Mouse (Mus musculus): ENCODE measurements around the gene Zfpm1. TPM values are rescaled to one million over a fixed set of nuclear protein-coding genes. Genes with fewer than 3 reads are reported as not detected.

The Zfpm1 gene
- polyA plus RNA-seq, 1 experiment from 2014 or later = 3.1 TPM

- peak overlapping the region; percentile 74 for H3K9ac ChIP-seq (ENCODE audit: low read length)
- H3K4me3 ChIP-seq (ENCODE audit: low read length) = peak overlapping the region; percentile 53
- peaks cover 8% of the 10 kb centered on the region; the same call in 1 of the 2 replicates for H3K27me3 ChIP-seq (ENCODE audit: control insufficient read depth, insufficient read depth, low read length)
- H3K36me3 ChIP-seq (ENCODE audit: control insufficient read depth, insufficient read depth) = no peaks in the 10 kb centered on the region
- H3K27ac ChIP-seq (ENCODE audit: low read length) = no peak overlapping the region
- H3K4me1 ChIP-seq (ENCODE audit: control insufficient read depth, insufficient read depth, low read length) = peaks cover 11% of the 10 kb centered on the region; the same call in 1 of the 2 replicates
- no peaks in the 10 kb centered on the region for H3K9me3 ChIP-seq (replicated peaks; ENCODE audit: control insufficient read depth, low read length)
- H3K4me2 ChIP-seq (ENCODE audit: low read depth, low read length) = peak overlapping the region; percentile 82
- 4% methylated on average over 21 of the region's 21 CpGs for WGBS
- ATAC-seq (replicated peaks; ENCODE audit: extremely low read depth, insufficient read depth, low FRiP score) = peak; percentile 6; the same call in 1 of the 2 replicates
Measured at GRCm38 (mm10) chr8:122269404-122269803, 12.5 kb upstream of the Zfpm1 start.

- H3K4me1 ChIP-seq (ENCODE audit: control insufficient read depth, insufficient read depth, low read length) = peaks cover 22% of the 10 kb centered on the region
- no peaks in the 10 kb centered on the region for H3K9me3 ChIP-seq (replicated peaks; ENCODE audit: control insufficient read depth, low read length)
- ATAC-seq (replicated peaks; ENCODE audit: extremely low read depth, insufficient read depth, low FRiP score) = no peak
- no peak overlapping the region for H3K27ac ChIP-seq (ENCODE audit: low read length)
- no peak overlapping the region for H3K4me2 ChIP-seq (ENCODE audit: low read depth, low read length)
- WGBS = 72% methylated on average over 7 of the region's 7 CpGs
- H3K9ac ChIP-seq (ENCODE audit: low read length) = no peak overlapping the region
- H3K36me3 ChIP-seq (ENCODE audit: control insufficient read depth, insufficient read depth) = no peaks in the 10 kb centered on the region
- no peak overlapping the region for H3K4me3 ChIP-seq (ENCODE audit: low read length)
- peaks cover 8% of the 10 kb centered on the region; the same call in 1 of the 2 replicates for H3K27me3 ChIP-seq (ENCODE audit: control insufficient read depth, insufficient read depth, low read length)
Measured at GRCm38 (mm10) chr8:122270555-122270954, 11.4 kb upstream of the Zfpm1 start.

- H3K4me2 ChIP-seq (ENCODE audit: low read depth, low read length) = no peak overlapping the region
- ATAC-seq (replicated peaks; ENCODE audit: extremely low read depth, insufficient read depth, low FRiP score) = peak; percentile 47
- no peak overlapping the region for H3K27ac ChIP-seq (ENCODE audit: low read length)
- peaks cover 8% of the 10 kb centered on the region; the same call in 1 of the 2 replicates for H3K27me3 ChIP-seq (ENCODE audit: control insufficient read depth, insufficient read depth, low read length)
- peaks cover 22% of the 10 kb centered on the region for H3K4me1 ChIP-seq (ENCODE audit: control insufficient read depth, insufficient read depth, low read length)
- H3K36me3 ChIP-seq (ENCODE audit: control insufficient read depth, insufficient read depth) = no peaks in the 10 kb centered on the region
- H3K9me3 ChIP-seq (replicated peaks; ENCODE audit: control insufficient read depth, low read length) = no peaks in the 10 kb centered on the region
- no peak overlapping the region for H3K9ac ChIP-seq (ENCODE audit: low read length)
- H3K4me3 ChIP-seq (ENCODE audit: low read length) = no peak overlapping the region
- WGBS = 5% methylated on average over 5 of the region's 5 CpGs
Measured at GRCm38 (mm10) chr8:122273152-122273551, 8.8 kb upstream of the Zfpm1 start.

GRCm38 (mm10) chr8:122273826-122274225, 8.1 kb upstream of the Zfpm1 start:
- 46% methylated on average over 7 of the region's 7 CpGs for WGBS
- Histone ChIP-seq H3K4me3 (ENCODE audit: low read length) (no peak overlapping the region), H3K27ac (ENCODE audit: low read length) (no peak overlapping the region), H3K27me3 (ENCODE audit: control insufficient read depth, insufficient read depth, low read length) (peaks cover 8% of the 10 kb centered on the region; the same call in 1 of the 2 replicates), H3K9me3 (replicated peaks; ENCODE audit: control insufficient read depth, low read length) (no peaks in the 10 kb centered on the region), H3K36me3 (ENCODE audit: control insufficient read depth, insufficient read depth) (no peaks in the 10 kb centered on the region), H3K9ac (ENCODE audit: low read length) (no peak overlapping the region), H3K4me2 (ENCODE audit: low read depth, low read length) (no peak overlapping the region), H3K4me1 (ENCODE audit: control insufficient read depth, insufficient read depth, low read length) (peaks cover 22% of the 10 kb centered on the region)
- ATAC-seq (replicated peaks; ENCODE audit: extremely low read depth, insufficient read depth, low FRiP score) = no peak

- Histone ChIP-seq H3K4me2 (ENCODE audit: low read depth, low read length) (no peak overlapping the region), H3K36me3 (ENCODE audit: control insufficient read depth, insufficient read depth) (no peaks in the 10 kb centered on the region)
- 62% methylated on average over 11 of the region's 11 CpGs for WGBS
Measured at GRCm38 (mm10) chr8:122274651-122275391, 7.1 kb upstream of the Zfpm1 start.

GRCm38 (mm10) chr8:122276308-122276707, 5.6 kb upstream of the Zfpm1 start:
- no peaks in the 10 kb centered on the region for H3K27me3 ChIP-seq (ENCODE audit: control insufficient read depth, insufficient read depth, low read length)
- 83% methylated on average over 5 of the region's 5 CpGs for WGBS
- no peak overlapping the region for H3K27ac ChIP-seq (ENCODE audit: low read length)
- no peaks in the 10 kb centered on the region for H3K36me3 ChIP-seq (ENCODE audit: control insufficient read depth, insufficient read depth)
- H3K9ac ChIP-seq (ENCODE audit: low read length) = no peak overlapping the region
- H3K4me2 ChIP-seq (ENCODE audit: low read depth, low read length) = no peak overlapping the region
- no peak overlapping the region for H3K4me3 ChIP-seq (ENCODE audit: low read length)
- peaks cover 23% of the 10 kb centered on the region for H3K4me1 ChIP-seq (ENCODE audit: control insufficient read depth, insufficient read depth, low read length)
- ATAC-seq (replicated peaks; ENCODE audit: extremely low read depth, insufficient read depth, low FRiP score) = no peak
- no peaks in the 10 kb centered on the region for H3K9me3 ChIP-seq (replicated peaks; ENCODE audit: control insufficient read depth, low read length)

More at GRCm38 (mm10) chr8:122274651-122275391, 7.1 kb upstream of the Zfpm1 start:
- Histone ChIP-seq H3K4me1 (ENCODE audit: control insufficient read depth, insufficient read depth, low read length) (peaks cover 14% of the 10 kb centered on the region), H3K27me3 (ENCODE audit: control insufficient read depth, insufficient read depth, low read length) (peaks cover 8% of the 10 kb centered on the region; the same call in 1 of the 2 replicates), H3K27ac (ENCODE audit: low read length) (no peak overlapping the region), H3K9ac (ENCODE audit: low read length) (no peak overlapping the region), H3K4me3 (ENCODE audit: low read length) (no peak overlapping the region), H3K9me3 (replicated peaks; ENCODE audit: control insufficient read depth, low read length) (no peaks in the 10 kb centered on the region)
- ATAC-seq (replicated peaks; ENCODE audit: extremely low read depth, insufficient read depth, low FRiP score) = 0 out of 2 replicates have a peak, but pooled peaks have one; percentile 6

GRCm38 (mm10) chr8:122277204-122277995, 4.5 kb upstream of the Zfpm1 start:
- ATAC-seq (replicated peaks; ENCODE audit: extremely low read depth, insufficient read depth, low FRiP score) = no peak
- H3K9me3 ChIP-seq (replicated peaks; ENCODE audit: control insufficient read depth, low read length) = no peaks in the 10 kb centered on the region
- no peak overlapping the region for H3K4me2 ChIP-seq (ENCODE audit: low read depth, low read length)
- no peak overlapping the region for H3K4me3 ChIP-seq (ENCODE audit: low read length)
- peaks cover 23% of the 10 kb centered on the region for H3K4me1 ChIP-seq (ENCODE audit: control insufficient read depth, insufficient read depth, low read length)
- WGBS = 74% methylated on average over 18 of the region's 18 CpGs
- no peak overlapping the region for H3K27ac ChIP-seq (ENCODE audit: low read length)
- H3K9ac ChIP-seq (ENCODE audit: low read length) = no peak overlapping the region
- H3K36me3 ChIP-seq (ENCODE audit: control insufficient read depth, insufficient read depth) = no peaks in the 10 kb centered on the region
- no peaks in the 10 kb centered on the region for H3K27me3 ChIP-seq (ENCODE audit: control insufficient read depth, insufficient read depth, low read length)

GRCm38 (mm10) chr8:122280156-122280555, 1.8 kb upstream of the Zfpm1 start:
- Histone ChIP-seq H3K9ac (ENCODE audit: low read length) (no peak overlapping the region), H3K27me3 (ENCODE audit: control insufficient read depth, insufficient read depth, low read length) (no peaks in the 10 kb centered on the region), H3K4me2 (ENCODE audit: low read depth, low read length) (no peak overlapping the region), H3K36me3 (ENCODE audit: control insufficient read depth, insufficient read depth) (no peaks in the 10 kb centered on the region), H3K4me3 (ENCODE audit: low read length) (no peak overlapping the region), H3K27ac (ENCODE audit: low read length) (no peak overlapping the region), H3K4me1 (ENCODE audit: control insufficient read depth, insufficient read depth, low read length) (peaks cover 22% of the 10 kb centered on the region), H3K9me3 (replicated peaks; ENCODE audit: control insufficient read depth, low read length) (no peaks in the 10 kb centered on the region)
- WGBS = 68% methylated on average over 4 of the region's 4 CpGs
- ATAC-seq (replicated peaks; ENCODE audit: extremely low read depth, insufficient read depth, low FRiP score) = no peak
